Mouse (Mus musculus) cerebellum, adult 2 months (tissue): ENCODE measurements around the gene Zfp36.

ENCODE experiments used
- CTCF ChIP-seq: fragments of 200-500 bp; IDR thresholded peaks from 2 replicates; pipeline ENCODE4 v1.5.1; 2011; ENCODE audit warnings: low read depth, mild to moderate bottlenecking, control low read depth, low read length, moderate library complexity, borderline replicate concordance; ENCODE audit not compliant: insufficient read depth
- POLR2A ChIP-seq: fragments of 200-500 bp; IDR thresholded peaks from 2 replicates; pipeline ENCODE4 v1.6.1; 2011; ENCODE audit warnings: low read length, control low read depth, borderline replicate concordance; ENCODE audit not compliant: insufficient read depth

DNA sequence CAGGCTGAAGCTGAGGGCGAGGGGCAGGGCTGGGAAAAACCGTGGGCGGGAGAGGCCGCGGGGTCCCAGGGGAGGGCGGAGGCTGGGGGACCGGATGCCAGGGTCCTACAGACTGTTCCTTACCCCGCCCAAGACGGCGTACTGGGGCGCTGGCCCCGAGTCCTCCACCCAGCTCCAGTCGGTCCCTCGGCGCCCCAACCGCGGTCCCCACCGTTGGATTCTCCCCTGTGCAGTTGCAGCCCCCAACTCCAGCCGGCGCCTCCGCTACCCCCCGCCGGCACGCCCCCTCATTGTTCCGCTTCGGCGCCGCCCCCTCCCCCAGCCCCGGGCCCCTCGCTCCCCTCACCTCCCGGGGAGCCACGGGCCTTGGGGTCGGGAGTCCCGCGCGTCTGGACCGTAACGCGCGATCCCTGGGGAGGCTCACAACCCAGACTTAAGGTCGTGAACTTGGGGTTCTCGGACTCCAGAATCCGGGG, 8.5 kb downstream of the Zfp36 start:
- no peak for TF ChIP-seq CTCF
- TF ChIP-seq POLR2A: no peak
